In the genomic region with DNA sequence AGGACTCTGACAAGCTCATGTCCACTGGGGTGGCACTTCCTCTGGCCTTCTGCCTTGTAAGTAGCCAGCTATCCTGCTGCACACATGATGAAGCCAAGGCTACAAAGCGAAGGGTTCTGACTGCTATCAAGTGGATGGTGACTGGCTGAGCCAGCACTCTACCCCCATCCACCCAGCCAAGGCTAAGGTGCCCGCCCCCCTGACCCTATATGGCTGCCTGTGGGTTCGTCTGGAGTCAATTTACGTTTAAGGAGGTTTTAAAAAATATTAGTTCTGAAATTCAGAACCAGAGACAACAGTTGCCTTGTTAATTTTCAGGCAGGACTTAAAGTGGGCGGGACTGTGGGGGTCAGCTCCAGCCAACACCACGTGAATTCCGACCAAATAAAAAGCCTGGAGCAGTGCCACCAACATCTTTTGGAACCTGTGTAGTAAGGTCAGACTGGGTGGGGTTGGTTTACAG, we compare ENCODE assay signal across 16 mouse cellular contexts. TPM values are rescaled to one million over a fixed set of nuclear protein-coding genes. Genes with fewer than 3 reads are reported as not detected.
DNase-seq lines count a peak whose midpoint lies in the region; ATAC-seq and TF ChIP-seq lines count a peak whose summit lies in the region.
"Had no signal": no experiment of that assay in that cellular context is flagged by ENCODE, and none has a peak within 500 bp of the region (broad histone marks: within the 10 kb centered on the region; RNA-seq: fewer than 3 reads in every experiment).

No protein-coding gene starts in this region.

- 66% methylated on average over 7 of the region's 7 CpGs for WGBS in forebrain, embryonic 10.5 days
- 61% methylated on average over 7 of the region's 7 CpGs for WGBS in forebrain, embryonic 16.5 days
- 43% methylated on average over 7 of the region's 7 CpGs for WGBS in embryonic facial prominence, embryonic 15.5 days
- WGBS in limb, embryonic 14.5 days = 20% methylated on average over 7 of the region's 7 CpGs
- 62% methylated on average over 7 of the region's 7 CpGs for WGBS in intestine, embryonic 16.5 days

- H3K27me3 ChIP-seq in forebrain, embryonic 10.5 days (ENCODE audit: poor library complexity, severe bottlenecking) = no peaks in the 10 kb centered on the region
- H3K27me3 ChIP-seq in forebrain, embryonic 16.5 days (replicated peaks; ENCODE audit: control insufficient read depth, insufficient read depth, low read length) = no peaks in the 10 kb centered on the region
- H3K27me3 ChIP-seq in embryonic facial prominence, embryonic 15.5 days = no peaks in the 10 kb centered on the region
- no peaks in the 10 kb centered on the region for H3K27me3 ChIP-seq in limb, embryonic 14.5 days (ENCODE audit: control insufficient read depth, insufficient read depth, low read length)
- H3K27me3 ChIP-seq in intestine, embryonic 16.5 days (replicated peaks; ENCODE audit: control insufficient read depth, insufficient read depth, low read length) = no peaks in the 10 kb centered on the region
- H3K27me3 ChIP-seq: heart, embryonic 12.5 days; midbrain, embryonic 12.5 days had no signal

- H3K9me3 ChIP-seq in forebrain, embryonic 10.5 days = no peaks in the 10 kb centered on the region
- H3K9me3 ChIP-seq in forebrain, embryonic 16.5 days (ENCODE audit: control insufficient read depth, low read length) = no peaks in the 10 kb centered on the region
- no peaks in the 10 kb centered on the region for H3K9me3 ChIP-seq in embryonic facial prominence, embryonic 15.5 days (replicated peaks)
- H3K9me3 ChIP-seq in limb, embryonic 14.5 days (ENCODE audit: control insufficient read depth, low read length) = no peaks in the 10 kb centered on the region
- no peaks in the 10 kb centered on the region for H3K9me3 ChIP-seq in intestine, embryonic 16.5 days (ENCODE audit: control insufficient read depth, low read length)
- H3K9me3 ChIP-seq: heart, embryonic 12.5 days; midbrain, embryonic 12.5 days had no signal

- no peak overlapping the region for H3K9ac ChIP-seq in forebrain, embryonic 16.5 days (replicated peaks; ENCODE audit: low read depth, low read length)
- H3K9ac ChIP-seq in embryonic facial prominence, embryonic 15.5 days = no peak overlapping the region
- no peak overlapping the region for H3K9ac ChIP-seq in limb, embryonic 14.5 days (ENCODE audit: low read depth, low read length, severe bottlenecking)
- H3K9ac ChIP-seq in intestine, embryonic 16.5 days (ENCODE audit: low read depth, low read length) = no peak overlapping the region
- H3K9ac ChIP-seq: heart, embryonic 12.5 days; liver, embryonic 14.5 days; midbrain, embryonic 12.5 days had no signal

- no peak overlapping the region for H3K4me2 ChIP-seq in forebrain, embryonic 16.5 days (ENCODE audit: low read length)
- H3K4me2 ChIP-seq in embryonic facial prominence, embryonic 15.5 days (replicated peaks) = no peak overlapping the region
- no peak overlapping the region; the same call in 1 of the 2 replicates for H3K4me2 ChIP-seq in limb, embryonic 14.5 days (replicated peaks; ENCODE audit: low read depth, low read length, severe bottlenecking)
- H3K4me2 ChIP-seq in intestine, embryonic 16.5 days (ENCODE audit: low read depth, low read length) = no peak overlapping the region
- H3K4me2 ChIP-seq: heart, embryonic 12.5 days; midbrain, embryonic 12.5 days had no signal

- DNase-seq in forebrain, embryonic 10.5 days (ENCODE audit: extremely low spot score, low spot score) = no peak
- DNase-seq in lung, postnatal 10 days = peak; percentile 5
- no peak for DNase-seq in lung, postnatal 25 days (ENCODE audit: low spot score)
- DNase-seq in limb, embryonic 14.5 days (ENCODE audit: low spot score) = peak; percentile 71
- no peak for DNase-seq in adrenal gland, postnatal 10 days
- DNase-seq: adrenal gland, postnatal 14 days; layer of hippocampus, postnatal 36 days; lung, postnatal 4 days; thymus, adult 2 months had no signal

- ATAC-seq in forebrain, embryonic 16.5 days = no peak
- peak; percentile 71 for ATAC-seq in embryonic facial prominence, embryonic 15.5 days (ENCODE audit: insufficient number of reproducible peaks, low FRiP score, low TSS enrichment, low read depth)
- peak; percentile 66 for ATAC-seq in limb, embryonic 14.5 days (ENCODE audit: low FRiP score, low read depth)
- no peak for ATAC-seq in intestine, embryonic 16.5 days

- peak overlapping the region; percentile 63; the same call in 1 of the 2 replicates for H3K27ac ChIP-seq in forebrain, embryonic 10.5 days
- no peak overlapping the region for H3K27ac ChIP-seq in forebrain, embryonic 16.5 days (ENCODE audit: low read length)
- peak overlapping the region; percentile 53; the same call in 1 of the 2 replicates for H3K27ac ChIP-seq in embryonic facial prominence, embryonic 15.5 days (replicated peaks)
- H3K27ac ChIP-seq in limb, embryonic 14.5 days (replicated peaks; ENCODE audit: low read depth, low read length) = peak overlapping the region; percentile 72
- no peak overlapping the region for H3K27ac ChIP-seq in intestine, embryonic 16.5 days (ENCODE audit: low read length)
- H3K27ac ChIP-seq: liver, embryonic 14.5 days; midbrain, embryonic 12.5 days had no signal

- no peak for TF ChIP-seq POLR2A in limb, embryonic 14.5 days (IDR thresholded peaks at IDR 0.05; ENCODE audit: borderline replicate concordance, extremely low read depth, insufficient read depth, insufficient read length)

- no peaks in the 10 kb centered on the region for H3K36me3 ChIP-seq in forebrain, embryonic 10.5 days (replicated peaks)
- no peaks in the 10 kb centered on the region for H3K36me3 ChIP-seq in forebrain, embryonic 16.5 days (ENCODE audit: control insufficient read depth, insufficient read depth)
- no peaks in the 10 kb centered on the region for H3K36me3 ChIP-seq in embryonic facial prominence, embryonic 15.5 days
- H3K36me3 ChIP-seq in limb, embryonic 14.5 days (ENCODE audit: control insufficient read depth, insufficient read depth, low read length) = no peaks in the 10 kb centered on the region
- H3K36me3 ChIP-seq in intestine, embryonic 16.5 days (ENCODE audit: control insufficient read depth, insufficient read depth, low read length) = no peaks in the 10 kb centered on the region
- H3K36me3 ChIP-seq: heart, embryonic 12.5 days; midbrain, embryonic 12.5 days had no signal

- no peak overlapping the region for H3K4me3 ChIP-seq in forebrain, embryonic 10.5 days
- no peak overlapping the region for H3K4me3 ChIP-seq in forebrain, embryonic 16.5 days (replicated peaks; ENCODE audit: low read length)
- H3K4me3 ChIP-seq in embryonic facial prominence, embryonic 15.5 days (replicated peaks) = no peak overlapping the region
- no peak overlapping the region for H3K4me3 ChIP-seq in limb, embryonic 14.5 days (replicated peaks; ENCODE audit: low read length)
- H3K4me3 ChIP-seq in intestine, embryonic 16.5 days (ENCODE audit: low read length) = no peak overlapping the region
- H3K4me3 ChIP-seq: erythroblast, embryonic 14.5 days; heart, embryonic 12.5 days; midbrain, embryonic 12.5 days had no signal

- H3K4me1 ChIP-seq in forebrain, embryonic 10.5 days = peaks cover 42% of the 10 kb centered on the region
- peaks cover 21% of the 10 kb centered on the region for H3K4me1 ChIP-seq in forebrain, embryonic 16.5 days (replicated peaks; ENCODE audit: control insufficient read depth, insufficient read depth, low read length)
- peaks cover 20% of the 10 kb centered on the region for H3K4me1 ChIP-seq in embryonic facial prominence, embryonic 15.5 days
- peaks cover 44% of the 10 kb centered on the region for H3K4me1 ChIP-seq in limb, embryonic 14.5 days (ENCODE audit: control insufficient read depth, insufficient read depth, low read length)
- peaks cover 12% of the 10 kb centered on the region; the same call in 1 of the 2 replicates for H3K4me1 ChIP-seq in intestine, embryonic 16.5 days (ENCODE audit: control insufficient read depth, insufficient read depth, low read length)
- H3K4me1 ChIP-seq: heart, embryonic 12.5 days had no signal

RNA-seq across cellular contexts. Expression of a gene that starts 30.9 kb away (rescaled TPM):
- polyA plus RNA-seq in forebrain, embryonic 10.5 days (2016; fragmentation: Nextera tagmentation; extraction: Ambion mirVana) = 1.2 and 1.4 TPM in 2 replicates
- 1.0 and 1.5 TPM in 2 replicates for polyA plus RNA-seq in forebrain, embryonic 16.5 days (2015; fragmentation: Nextera tagmentation; extraction: Ambion mirVana)
- polyA plus RNA-seq in embryonic facial prominence, embryonic 15.5 days (2015; fragmentation: Nextera tagmentation; extraction: Ambion mirVana) = 6.1 and 7.9 TPM in 2 replicates
- 18.2 and 24.2 TPM in 2 replicates for polyA plus RNA-seq in limb, embryonic 14.5 days (2012; rRNA removed)
- 11.6 and 13.5 TPM in 2 replicates for polyA plus RNA-seq in limb, embryonic 14.5 days (2014; fragmentation: Nextera tagmentation; extraction: Ambion mirVana)
- 2.8 and 3.2 TPM in 2 replicates for polyA plus RNA-seq in intestine, embryonic 16.5 days (2015; fragmentation: Nextera tagmentation; extraction: Ambion mirVana)
- 1 to 10 TPM; 2.0 to 2.5 TPM for total RNA-seq in adrenal gland, postnatal 10 days (2021)
- polyA plus RNA-seq: erythroblast, embryonic 14.5 days had no signal

Comparison
In these comparisons a context has a peak if more than half of its experiments do, and no peak if none do; other contexts are left out.
1. DNase-seq: peak in lung, postnatal 10 days (single experiment) and limb, embryonic 14.5 days (single experiment); none in forebrain, embryonic 10.5 days (single experiment), lung, postnatal 25 days (single experiment) and adrenal gland, postnatal 10 days (single experiment).
2. H3K27ac ChIP-seq: peak in forebrain, embryonic 10.5 days (single experiment), embryonic facial prominence, embryonic 15.5 days (single experiment) and limb, embryonic 14.5 days (single experiment); none in forebrain, embryonic 16.5 days (single experiment) and intestine, embryonic 16.5 days (single experiment).
3. ATAC-seq: peak in embryonic facial prominence, embryonic 15.5 days (single experiment) and limb, embryonic 14.5 days (single experiment); none in forebrain, embryonic 16.5 days (single experiment) and intestine, embryonic 16.5 days (single experiment).